Mouse (Mus musculus) ES-Bruce4 (cell line): ENCODE results near the gene 9930111J21Rik1.
"Not testable (repeated sequence)": the region's sequence is repeated elsewhere in the genome, so short reads cannot be mapped to it uniquely, and the experiment has no call there.

Experiments used
- CTCF ChIP-seq: IDR thresholded peaks from one replicate; pipeline ENCODE4 v1.8.1; 2011; ENCODE audit warnings: low read depth, low read length
- EP300 ChIP-seq: IDR thresholded peaks from 2 replicates; pipeline ENCODE4 v1.6.1; 2011; ENCODE audit warnings: low read depth, low read length; ENCODE audit not compliant: insufficient read depth
- POLR2A ChIP-seq: IDR thresholded peaks from one replicate; pipeline ENCODE4 v1.8.1; 2011; ENCODE audit warnings: low read length; ENCODE audit not compliant: insufficient read depth

DNA sequence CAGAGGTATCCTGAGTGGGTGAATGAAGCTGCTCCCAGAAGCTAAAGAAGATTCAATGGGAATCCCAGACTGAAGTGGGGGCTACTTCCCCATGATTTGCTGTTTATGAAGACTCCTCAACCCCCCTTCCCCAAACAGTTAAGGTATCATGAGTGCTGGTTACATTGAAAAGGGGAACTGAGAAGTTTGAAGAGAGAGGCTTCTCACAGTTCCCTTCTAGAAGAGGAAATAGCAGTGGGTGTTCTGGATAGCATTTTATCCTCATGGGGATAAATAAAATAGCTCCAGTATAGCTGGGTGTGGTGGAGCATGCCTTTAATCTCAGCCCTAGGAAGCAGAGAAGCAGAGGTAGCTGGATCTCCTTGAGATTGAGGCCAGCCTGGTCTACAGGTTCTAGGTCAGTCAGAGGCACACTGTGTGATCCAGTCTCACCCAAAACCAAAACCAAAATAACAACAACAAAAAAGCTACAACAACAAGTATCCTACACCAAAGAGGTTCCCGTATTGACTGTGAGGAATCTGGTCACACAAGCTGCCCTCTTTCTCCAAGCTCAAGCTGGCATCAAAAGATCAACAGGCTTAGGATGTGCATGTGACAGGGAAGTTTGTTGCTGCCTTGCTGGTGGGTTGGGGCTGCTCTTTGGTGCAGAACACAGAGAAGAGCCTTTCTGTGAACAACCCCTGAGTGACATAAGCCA lies 808 bp downstream of the 9930111J21Rik1 start, which contains the start of gene Olfr56:
- not testable (repeated sequence) for TF ChIP-seq POLR2A, CTCF, EP300
